Mouse (Mus musculus) heart, embryonic 15.5 days (tissue): ENCODE results near the gene 2310022A10Rik. TPM values are rescaled to one million over a fixed set of nuclear protein-coding genes. Genes with fewer than 3 reads are reported as not detected.
"Not testable (repeated sequence)": the region's sequence is repeated elsewhere in the genome, so short reads cannot be mapped to it uniquely, and the experiment has no call there.

ENCODE experiments used
- ATAC-seq: fragments of 200-750 bp; cut with Nextera tagmentation; replicated peaks from 2 replicates; pipeline ENCODE4 v1.8.0; 2017; ENCODE audit warnings: low read depth, moderate TSS enrichment; ENCODE audit not compliant: insufficient number of reproducible peaks, insufficient read depth, low FRiP score
- H3K27ac ChIP-seq: fragments of 300-500 bp; sonication (generic); 2 replicates; pipeline ENCODE4 v1.5.1; 2015; ENCODE audit warnings: mild to moderate bottlenecking, inconsistent platforms
- H3K27me3 ChIP-seq: fragments of 300-500 bp; sonication (generic); 2 replicates; pipeline ENCODE4 v1.6.1; 2015; ENCODE audit warnings: inconsistent platforms
- H3K36me3 ChIP-seq: fragments of 300-500 bp; sonication (generic); 2 replicates; pipeline ENCODE4 v1.6.1; 2015; ENCODE audit warnings: mild to moderate bottlenecking, inconsistent platforms
- H3K4me1 ChIP-seq: fragments of 300-500 bp; sonication (generic); replicated peaks from 2 replicates; pipeline ENCODE4 v1.6.1; 2015; ENCODE audit warnings: inconsistent platforms
- H3K4me2 ChIP-seq: fragments of 300-500 bp; sonication (generic); 2 replicates; pipeline ENCODE4 v1.6.1; 2015; ENCODE audit warnings: inconsistent platforms, mild to moderate bottlenecking, moderate library complexity
- H3K4me3 ChIP-seq: fragments of 300-500 bp; sonication (generic); 2 replicates; pipeline ENCODE4 v1.5.1; 2015; ENCODE audit warnings: mild to moderate bottlenecking, inconsistent platforms
- H3K9ac ChIP-seq: fragments of 300-500 bp; sonication (generic); 2 replicates; pipeline ENCODE4 v1.6.1; 2015; ENCODE audit warnings: mild to moderate bottlenecking, inconsistent platforms
- H3K9me3 ChIP-seq: fragments of 300-500 bp; sonication (generic); replicated peaks from 2 replicates; pipeline ENCODE4 v1.6.1; 2016; ENCODE audit warnings: inconsistent platforms
- WGBS: fragments of 180-500 bp; shearing (Covaris S2); methylation state at CpG from one replicate; pipeline ENCODE4 v1.1.7; 2015; ENCODE audit warnings: mixed read lengths; 5-methylcytosine and 5-hydroxymethylcytosine counted together
- polyA plus RNA-seq: library from polyadenylated mRNA; unstranded; fragments of >200 nt; fragmentation: Nextera tagmentation; extraction: Ambion mirVana; gene quantifications from 2 replicates; pipeline ENCODE4 v1.2.1, GENCODE M21; 2015

2310022A10Rik gene
- polyA plus RNA-seq, 1 experiment from 2014 or later: 36.9 TPM

DNA sequence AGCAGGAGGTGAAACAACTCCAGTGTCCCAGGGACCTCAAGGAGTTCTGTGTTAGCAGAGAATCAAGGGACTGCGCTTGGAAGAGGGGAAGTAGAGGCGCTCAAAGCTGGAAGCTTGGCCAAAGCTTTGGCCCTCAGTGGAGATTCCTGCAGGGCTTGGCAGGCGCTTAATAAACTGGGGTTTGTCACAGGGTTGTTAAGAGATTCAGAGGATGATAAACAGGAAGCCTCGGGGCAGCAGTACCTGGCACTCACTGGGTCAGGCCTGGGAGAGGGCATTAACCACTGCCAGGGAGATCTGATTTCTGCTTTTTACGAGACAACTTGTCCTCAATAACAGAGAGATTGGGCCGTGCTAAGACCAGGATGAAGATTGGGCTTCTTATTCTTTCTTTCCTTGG lies 68.0 kb downstream of the 2310022A10Rik start:
- Histone ChIP-seq H3K4me1 (no peaks in the 10 kb centered on the region), H3K4me2 (no peak overlapping the region), H3K27ac (no peak overlapping the region), H3K4me3 (no peak overlapping the region), H3K9ac (no peak overlapping the region), H3K36me3 (peaks cover 73% of the 10 kb centered on the region), H3K9me3 (no peaks in the 10 kb centered on the region), H3K27me3 (no peaks in the 10 kb centered on the region)
- WGBS: 75% methylated on average over 6 of the region's 6 CpGs
- ATAC-seq: no peak

GRCm38 (mm10) chr7:27622234-27622633 lies 69.2 kb downstream of the 2310022A10Rik start:
- no peak for ATAC-seq
- no peak overlapping the region for H3K27ac ChIP-seq
- H3K9me3 ChIP-seq: no peaks in the 10 kb centered on the region
- H3K27me3 ChIP-seq: no peaks in the 10 kb centered on the region
- H3K9ac ChIP-seq: no peak overlapping the region
- H3K36me3 ChIP-seq: peaks cover 70% of the 10 kb centered on the region
- 83% methylated on average over 1 of the region's 1 CpGs for WGBS
- no peak overlapping the region for H3K4me3 ChIP-seq
- H3K4me1 ChIP-seq: no peaks in the 10 kb centered on the region
- H3K4me2 ChIP-seq: no peak overlapping the region

DNA sequence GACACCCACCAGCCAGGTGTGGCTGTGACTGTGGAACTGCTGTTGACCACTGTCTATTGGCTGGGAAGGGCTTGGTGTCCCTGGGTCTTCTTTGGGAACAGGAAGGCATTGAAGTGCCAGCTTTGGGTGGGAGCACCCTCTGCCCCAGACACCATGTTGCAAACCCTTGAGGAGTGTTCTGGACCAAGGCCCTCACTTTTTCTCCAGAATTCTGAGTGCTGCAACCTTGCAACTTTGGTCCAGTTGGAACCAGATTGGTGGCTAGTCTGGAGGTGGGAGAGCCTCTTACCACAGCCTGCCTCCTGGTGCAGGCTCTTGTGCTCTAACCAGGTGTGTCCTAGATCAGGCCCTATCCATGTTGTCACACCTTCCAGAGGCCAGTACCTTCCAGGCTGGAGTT lies 71.9 kb downstream of the 2310022A10Rik start:
- Histone ChIP-seq H3K9me3 (no peaks in the 10 kb centered on the region), H3K27ac (no peak overlapping the region), H3K9ac (no peak overlapping the region), H3K4me1 (no peaks in the 10 kb centered on the region), H3K27me3 (no peaks in the 10 kb centered on the region), H3K36me3 (peaks cover 69% of the 10 kb centered on the region), H3K4me2 (no peak overlapping the region), H3K4me3 (no peak overlapping the region)
- no peak for ATAC-seq

DNA sequence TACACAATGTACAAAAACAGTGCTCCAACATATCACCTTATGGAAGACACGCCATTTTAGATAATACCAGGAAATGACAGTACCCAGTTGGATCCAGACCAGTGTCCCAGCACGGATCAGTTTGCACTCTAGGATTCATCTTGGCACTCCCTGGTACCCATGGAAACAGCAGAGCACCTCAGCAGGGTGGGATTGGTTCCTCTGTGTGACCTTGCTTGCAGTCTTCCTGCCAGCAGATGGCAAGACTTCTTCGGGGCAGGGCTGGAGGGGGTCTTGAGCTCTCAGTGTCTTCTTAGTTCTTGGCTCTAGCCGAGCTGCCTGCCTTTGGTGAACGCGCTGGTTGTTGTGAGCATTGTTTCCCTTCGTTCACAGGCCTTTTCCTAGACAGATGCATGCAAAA lies 74.7 kb downstream of the 2310022A10Rik start:
- H3K4me2 ChIP-seq: no peak overlapping the region
- no peaks in the 10 kb centered on the region for H3K27me3 ChIP-seq
- no peak for ATAC-seq
- H3K9me3 ChIP-seq: no peaks in the 10 kb centered on the region
- H3K36me3 ChIP-seq: peaks cover 74% of the 10 kb centered on the region
- 89% methylated on average over 7 of the region's 7 CpGs for WGBS
- H3K4me3 ChIP-seq: no peak overlapping the region
- H3K4me1 ChIP-seq: no peaks in the 10 kb centered on the region
- H3K27ac ChIP-seq: no peak overlapping the region
- H3K9ac ChIP-seq: no peak overlapping the region

- Histone ChIP-seq H3K9ac (no peak overlapping the region), H3K4me3 (no peak overlapping the region), H3K4me1 (no peaks in the 10 kb centered on the region), H3K27ac (no peak overlapping the region), H3K27me3 (no peaks in the 10 kb centered on the region), H3K9me3 (no peaks in the 10 kb centered on the region), H3K4me2 (no peak overlapping the region), H3K36me3 (peaks cover 76% of the 10 kb centered on the region)
- no peak for ATAC-seq
- WGBS: 89% methylated on average over 6 of the region's 6 CpGs
Observed at GRCm38 (mm10) chr7:27628190-27628589, 75.2 kb downstream of the 2310022A10Rik start.

- H3K9me3 ChIP-seq, H3K27ac ChIP-seq, H3K4me3 ChIP-seq, H3K9ac ChIP-seq, H3K27me3 ChIP-seq, H3K4me1 ChIP-seq, ATAC-seq, H3K4me2 ChIP-seq: not testable (repeated sequence)
- H3K36me3 ChIP-seq: peaks cover 74% of the 10 kb centered on the region
- 78% methylated on average over 7 of the region's 7 CpGs for WGBS
Observed at GRCm38 (mm10) chr7:27628816-27629215, 75.8 kb downstream of the 2310022A10Rik start.

GRCm38 (mm10) chr7:27631439-27631838 lies 78.4 kb downstream of the 2310022A10Rik start:
- H3K9ac ChIP-seq: no peak overlapping the region
- no peaks in the 10 kb centered on the region for H3K27me3 ChIP-seq
- H3K9me3 ChIP-seq: no peaks in the 10 kb centered on the region
- ATAC-seq: no peak
- 97% methylated on average over 4 of the region's 4 CpGs for WGBS
- H3K4me1 ChIP-seq: no peaks in the 10 kb centered on the region
- no peak overlapping the region for H3K4me2 ChIP-seq
- H3K27ac ChIP-seq: no peak overlapping the region
- H3K4me3 ChIP-seq: no peak overlapping the region
- peaks cover 81% of the 10 kb centered on the region for H3K36me3 ChIP-seq

Other genes starting within 250 kb of the 2310022A10Rik start
- 61.7 and 99.9 TPM in 2 replicates for gene Ltbp4, start 215.5 kb upstream of the 2310022A10Rik start, polyA plus RNA-seq
- gene Shkbp1, start 197.2 kb upstream of the 2310022A10Rik start, polyA plus RNA-seq: 19.8 and 29.4 TPM in 2 replicates
- gene Gm20479, start 195.8 kb upstream of the 2310022A10Rik start, polyA plus RNA-seq: 0.34 TPM in 1 of 2 replicates, not detected in the other
- 0.11 and 0.39 TPM in 2 replicates for gene Sptbn4, start 105.5 kb upstream of the 2310022A10Rik start, polyA plus RNA-seq
- 51.4 and 67.5 TPM in 2 replicates for gene Blvrb, start 105.3 kb upstream of the 2310022A10Rik start, polyA plus RNA-seq
- gene Sertad3, start 79.5 kb upstream of the 2310022A10Rik start, polyA plus RNA-seq: 19.0 and 21.9 TPM in 2 replicates
- 34.9 and 37.2 TPM in 2 replicates for gene Sertad1, start 66.3 kb upstream of the 2310022A10Rik start, polyA plus RNA-seq
- 1.7 and 3.0 TPM in 2 replicates for gene Prx, start 53.9 kb upstream of the 2310022A10Rik start, polyA plus RNA-seq
- 0.29 TPM in 2 replicates for gene Hipk4, start 30.0 kb upstream of the 2310022A10Rik start, polyA plus RNA-seq
- 49.3 and 73.2 TPM in 2 replicates for gene Pld3, start within 50 bp of the 2310022A10Rik start, polyA plus RNA-seq
- 69.3 and 80.4 TPM in 2 replicates for gene Akt2, start 38.3 kb downstream of the 2310022A10Rik start, polyA plus RNA-seq
- 0.58 TPM in 1 of 2 replicates, not detected in the other for gene Ttc9b, start 100.7 kb downstream of the 2310022A10Rik start, polyA plus RNA-seq
- gene Map3k10, start 121.4 kb downstream of the 2310022A10Rik start, polyA plus RNA-seq: 3.7 and 4.5 TPM in 2 replicates
- gene Zfp607b, start 136.1 kb downstream of the 2310022A10Rik start, polyA plus RNA-seq: 2.0 and 2.9 TPM in 2 replicates
- 15.4 and 21.9 TPM in 2 replicates for gene Zfp60, start 178.2 kb downstream of the 2310022A10Rik start, polyA plus RNA-seq